Mouse (Mus musculus) liver, adult 2 months (tissue): Measurements from ENCODE around the gene Adamts6. TPM values are rescaled to one million over a fixed set of nuclear protein-coding genes. Genes with fewer than 3 reads are reported as not detected.

ENCODE experiments used
- DNase-seq: peaks from one replicate; pipeline ENCODE4 v3.0.0-alpha.2; 2011; ENCODE audit warnings: low read depth, low spot score; ENCODE audit errors: extremely low read depth
- H3K27ac ChIP-seq: fragments of 200-500 bp; replicated peaks from 2 replicates; pipeline ENCODE4 v1.5.1; 2012; ENCODE audit warnings: low read depth, mild to moderate bottlenecking, control low read depth, inconsistent platforms, low read length; ENCODE audit not compliant: insufficient read depth
- H3K27me3 ChIP-seq: fragments of 200-500 bp; 2 replicates; pipeline ENCODE4 v1.6.1; 2012; ENCODE audit warnings: mild to moderate bottlenecking, moderate library complexity, low read length, inconsistent platforms; ENCODE audit not compliant: control insufficient read depth, insufficient read depth
- H3K36me3 ChIP-seq: fragments of 200-500 bp; 2 replicates; pipeline ENCODE4 v1.6.1; 2012; ENCODE audit warnings: low read length, inconsistent platforms; ENCODE audit not compliant: control insufficient read depth, insufficient read depth
- H3K4me1 ChIP-seq: fragments of 200-500 bp; 2 replicates; pipeline ENCODE4 v1.6.1; 2011; ENCODE audit warnings: low read length; ENCODE audit not compliant: control insufficient read depth, insufficient read depth
- H3K4me3 ChIP-seq: fragments of 200-500 bp; 2 replicates; pipeline ENCODE4 v1.5.1; 2011; ENCODE audit warnings: low read depth, mild to moderate bottlenecking, control low read depth, low read length, moderate library complexity; ENCODE audit not compliant: insufficient read depth
- H3K79me2 ChIP-seq: fragments of 200-500 bp; 2 replicates; pipeline ENCODE4 v1.6.1; 2012; ENCODE audit warnings: inconsistent platforms, mild to moderate bottlenecking, low read length, moderate library complexity; ENCODE audit not compliant: control insufficient read depth, insufficient read depth
- H3K9ac ChIP-seq: fragments of 200-500 bp; 2 replicates; pipeline ENCODE4 v1.6.1; 2012; ENCODE audit warnings: low read depth, mild to moderate bottlenecking, control low read depth, inconsistent platforms, low read length
- CTCF ChIP-seq: fragments of 200-500 bp; IDR thresholded peaks from 2 replicates; pipeline ENCODE4 v1.5.1; 2011; ENCODE audit warnings: low read depth, low read length, control low read depth
- POLR2A ChIP-seq: fragments of 200-500 bp; IDR thresholded peaks from 2 replicates; pipeline ENCODE4 v1.6.1; 2011; ENCODE audit warnings: low read length, control low read depth; ENCODE audit not compliant: insufficient read depth; ENCODE audit errors: extremely low read depth
- WGBS: fragments of 180-500 bp; shearing (Covaris S2); methylation state at CpG from one replicate; pipeline ENCODE4 v1.1.7; 2018; 5-methylcytosine and 5-hydroxymethylcytosine counted together
- polyA plus RNA-seq: library from polyadenylated mRNA; depleted of rRNA; stranded (reverse); fragments of >200 nt; gene quantifications from 2 replicates; pipeline ENCODE4 v1.2.3, GENCODE M21; 2012
- total RNA-seq: library from RNA; depleted of rRNA; stranded (reverse); fragments of >200 nt; gene quantifications from 2 replicates; pipeline ENCODE4 v1.2.3, GENCODE M21; 2014

The Adamts6 gene
- total and polyA plus RNA-seq, 2 experiments, result 0.75 to 2.1 TPM

DNA sequence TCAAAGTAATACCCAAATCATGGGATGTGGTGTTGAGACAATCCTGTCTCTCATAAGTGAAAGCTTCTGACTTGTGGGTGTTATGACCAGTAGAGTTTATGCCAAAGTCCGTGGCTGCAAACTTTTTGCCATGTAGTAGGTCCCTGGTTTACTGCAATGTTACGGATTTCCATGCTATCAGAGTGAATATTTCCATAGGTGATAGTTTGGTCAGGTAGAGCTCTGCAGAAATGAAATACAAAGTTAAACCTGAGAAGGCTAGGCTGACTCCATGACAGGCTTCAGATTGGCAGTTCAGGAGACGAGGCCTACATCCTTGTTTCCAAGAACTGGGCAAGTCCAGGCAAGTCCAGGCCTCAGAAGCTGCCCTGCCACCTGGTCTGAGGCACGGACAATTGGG, 232.3 kb downstream of the Adamts6 start:
- DNase-seq, result no peak
- no peak overlapping the region for H3K4me3 ChIP-seq
- H3K27ac ChIP-seq, result no peak overlapping the region
- WGBS, result 96% methylated on average over 4 of the region's 4 CpGs
- H3K79me2 ChIP-seq, result no peaks in the 10 kb centered on the region
- no peaks in the 10 kb centered on the region for H3K36me3 ChIP-seq
- no peaks in the 10 kb centered on the region for H3K4me1 ChIP-seq
- TF ChIP-seq CTCF (no peak), POLR2A (no peak)
- no peak overlapping the region for H3K9ac ChIP-seq
- H3K27me3 ChIP-seq, result no peaks in the 10 kb centered on the region

DNA sequence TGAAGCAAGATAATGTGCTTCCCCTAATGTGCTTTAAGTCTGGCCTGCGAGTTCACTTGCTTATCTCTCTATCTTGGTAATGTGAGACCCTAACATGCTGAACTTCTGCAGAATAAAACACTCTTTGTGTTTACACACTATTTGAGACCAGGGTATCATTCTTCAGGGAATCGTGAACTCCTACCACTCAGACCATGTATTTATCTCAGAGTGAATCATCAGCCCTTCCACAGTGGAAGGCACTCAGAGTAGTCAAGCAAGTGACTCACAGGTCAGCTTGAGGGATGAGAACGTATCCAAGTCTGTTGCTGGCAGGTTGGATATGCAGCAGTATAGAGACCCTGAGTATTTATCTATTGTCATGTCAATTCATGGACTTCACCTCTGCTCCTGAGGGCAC, 232.8 kb downstream of the Adamts6 start:
- TF ChIP-seq POLR2A (no peak), CTCF (no peak)
- Histone ChIP-seq H3K79me2 (no peaks in the 10 kb centered on the region), H3K4me3 (no peak overlapping the region), H3K27ac (no peak overlapping the region), H3K36me3 (no peaks in the 10 kb centered on the region), H3K27me3 (no peaks in the 10 kb centered on the region), H3K9ac (no peak overlapping the region), H3K4me1 (no peaks in the 10 kb centered on the region)
- WGBS, result 78% methylated on average over 3 of the region's 3 CpGs
- DNase-seq, result no peak

DNA sequence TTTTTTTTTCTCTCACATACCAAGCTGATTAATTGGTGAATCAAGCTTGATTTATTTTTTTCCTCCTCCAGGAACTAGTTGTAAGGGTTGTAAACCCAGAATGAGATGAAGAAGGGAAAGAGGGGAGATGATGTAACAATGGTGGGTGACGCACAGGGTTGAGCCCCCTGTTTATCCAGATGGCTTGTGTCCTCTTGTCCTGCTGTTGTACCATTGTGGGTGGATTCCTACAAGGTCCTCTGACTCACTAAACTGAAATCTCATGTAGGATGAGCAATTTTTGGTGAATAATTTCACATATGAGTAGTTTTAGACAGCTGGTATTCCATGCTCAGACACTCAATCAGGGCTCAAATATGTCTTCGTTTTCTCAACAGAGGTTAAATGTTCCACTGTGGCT, 233.9 kb downstream of the Adamts6 start:
- WGBS, result 94% methylated on average over 2 of the region's 2 CpGs
- DNase-seq, result no peak
- Histone ChIP-seq H3K79me2 (no peaks in the 10 kb centered on the region), H3K4me1 (no peaks in the 10 kb centered on the region), H3K36me3 (no peaks in the 10 kb centered on the region), H3K27ac (no peak overlapping the region), H3K27me3 (no peaks in the 10 kb centered on the region), H3K9ac (no peak overlapping the region), H3K4me3 (no peak overlapping the region)
- TF ChIP-seq POLR2A (no peak), CTCF (no peak)

DNA sequence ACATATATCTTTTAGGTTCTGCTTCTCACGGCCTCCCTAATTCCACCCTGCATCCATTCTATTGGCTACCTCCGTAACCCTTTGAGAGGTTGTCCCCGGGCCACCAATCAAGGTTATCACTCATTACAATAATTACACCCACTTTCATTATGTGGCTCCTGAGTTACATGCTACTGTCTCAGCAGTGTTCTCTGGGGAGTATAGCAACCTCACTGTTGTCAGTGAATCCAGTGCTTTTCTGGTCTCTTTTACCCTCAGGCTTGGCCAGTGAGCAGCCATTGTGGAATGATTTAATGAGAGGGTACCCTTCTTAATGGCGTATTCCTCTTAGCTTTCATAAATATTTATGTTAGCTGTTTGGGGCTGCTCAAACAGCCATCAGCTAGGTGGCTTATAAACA, 238.0 kb downstream of the Adamts6 start:
- Histone ChIP-seq H3K27ac (no peak overlapping the region), H3K4me3 (no peak overlapping the region), H3K9ac (no peak overlapping the region), H3K4me1 (no peaks in the 10 kb centered on the region), H3K79me2 (no peaks in the 10 kb centered on the region), H3K27me3 (no peaks in the 10 kb centered on the region), H3K36me3 (no peaks in the 10 kb centered on the region)
- no peak for TF ChIP-seq CTCF
- TF ChIP-seq POLR2A, result no peak
- 90% methylated on average over 4 of the region's 4 CpGs for WGBS
- no peak for DNase-seq

DNA sequence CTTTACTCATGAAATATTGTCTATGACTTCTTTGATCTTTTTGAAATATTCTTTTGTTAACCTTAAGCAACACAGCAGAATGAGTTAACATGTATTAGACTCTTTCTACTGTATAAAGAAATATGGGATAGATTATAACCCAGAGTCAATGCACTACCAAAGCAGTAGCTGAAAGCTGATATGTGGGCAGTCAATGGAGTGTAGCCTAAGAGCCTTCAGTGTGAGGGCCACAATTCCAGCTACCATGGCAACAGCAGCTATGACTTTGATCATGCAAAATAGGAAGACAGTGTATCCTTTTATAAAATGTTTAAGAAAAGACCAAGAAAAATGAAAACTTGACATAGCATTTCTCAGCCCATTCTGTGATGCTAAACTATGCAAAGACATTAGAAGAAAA, 241.6 kb downstream of the Adamts6 start:
- Histone ChIP-seq H3K4me1 (no peaks in the 10 kb centered on the region), H3K27me3 (no peaks in the 10 kb centered on the region), H3K36me3 (no peaks in the 10 kb centered on the region), H3K4me3 (no peak overlapping the region), H3K79me2 (no peaks in the 10 kb centered on the region), H3K27ac (no peak overlapping the region), H3K9ac (no peak overlapping the region)
- no peak for DNase-seq
- TF ChIP-seq CTCF (no peak), POLR2A (no peak)

DNA sequence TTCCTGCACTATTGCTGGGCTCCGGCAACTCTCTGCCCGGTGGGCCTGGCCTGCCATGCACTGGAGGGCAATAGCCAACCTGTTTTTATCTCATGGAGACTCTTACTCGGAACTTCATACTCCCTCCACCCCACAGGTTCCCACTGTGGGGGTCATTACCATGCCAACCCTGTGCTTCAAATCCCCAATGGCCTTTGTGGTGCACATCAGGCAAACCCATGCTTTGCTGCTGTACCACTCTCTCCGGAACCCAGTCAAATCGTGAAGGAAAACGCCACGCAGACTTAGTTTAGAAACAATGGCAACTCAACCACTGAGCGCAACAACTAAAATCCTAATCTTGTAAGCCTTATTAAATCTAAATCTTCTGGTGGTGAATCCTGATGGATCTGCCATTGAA, 244.2 kb downstream of the Adamts6 start:
- no peaks in the 10 kb centered on the region for H3K79me2 ChIP-seq
- H3K27ac ChIP-seq, result no peak overlapping the region
- no peak overlapping the region for H3K4me3 ChIP-seq
- DNase-seq, result no peak
- H3K27me3 ChIP-seq, result no peaks in the 10 kb centered on the region
- no peak overlapping the region for H3K9ac ChIP-seq
- no peaks in the 10 kb centered on the region for H3K4me1 ChIP-seq
- WGBS, result 93% methylated on average over 8 of the region's 8 CpGs
- H3K36me3 ChIP-seq, result no peaks in the 10 kb centered on the region
- TF ChIP-seq CTCF (no peak), POLR2A (no peak)

DNA sequence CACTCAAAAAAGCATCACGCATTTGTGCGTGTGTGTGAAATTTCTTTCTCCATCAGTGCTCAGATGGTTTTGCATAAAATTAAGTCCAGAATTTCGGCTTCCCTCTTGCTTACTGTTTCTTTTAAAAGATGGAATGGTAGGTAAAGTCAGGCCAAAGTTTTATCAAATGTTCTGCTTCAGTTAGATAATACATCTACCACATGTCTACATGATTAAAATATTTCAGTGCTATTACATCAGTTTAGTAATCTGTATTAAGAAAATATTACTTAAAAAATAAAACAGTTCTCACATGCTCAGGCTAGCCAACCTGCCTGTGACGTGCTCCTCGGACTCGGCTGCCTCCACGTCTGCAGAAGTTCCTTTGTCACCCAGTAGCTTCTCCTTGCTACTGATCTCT, 245.1 kb downstream of the Adamts6 start:
- no peak for TF ChIP-seq POLR2A
- 92% methylated on average over 7 of the region's 7 CpGs for WGBS

More for the DNA sequence above, 245.1 kb downstream of the Adamts6 start:
- Histone ChIP-seq H3K4me3 (no peak overlapping the region), H3K4me1 (no peaks in the 10 kb centered on the region), H3K36me3 (no peaks in the 10 kb centered on the region), H3K9ac (no peak overlapping the region), H3K79me2 (no peaks in the 10 kb centered on the region), H3K27me3 (no peaks in the 10 kb centered on the region), H3K27ac (no peak overlapping the region)
- DNase-seq, result no peak
